Mouse (Mus musculus) embryonic stem cell, embryonic (primary cell): ENCODE results near the gene Col4a2.

Experiments
- CTCF ChIA-PET, 4 experiments: fragments of 300-600 bp in 2 of 4; fragments of 350-600 bp in 2 of 4; sonication (Branson Sonifier 250); formaldehyde crosslinking; loops; one replicate each; lab custom pipeline; 2022; ENCODE audit warnings: inconsistent platforms in 2 of 4; lab: Charles Lee
- POLR2A ChIA-PET, 4 experiments: fragments of 300-600 bp in 2 of 4; fragments of 350-600 bp in 2 of 4; sonication (Branson Sonifier 250); formaldehyde crosslinking; loops; one replicate each; lab custom pipeline; 2022; ENCODE audit warnings: antibody characterized with exemption in 4 of 4, inconsistent platforms in 1 of 4; lab: Charles Lee

Gene Col4a2

DNA sequence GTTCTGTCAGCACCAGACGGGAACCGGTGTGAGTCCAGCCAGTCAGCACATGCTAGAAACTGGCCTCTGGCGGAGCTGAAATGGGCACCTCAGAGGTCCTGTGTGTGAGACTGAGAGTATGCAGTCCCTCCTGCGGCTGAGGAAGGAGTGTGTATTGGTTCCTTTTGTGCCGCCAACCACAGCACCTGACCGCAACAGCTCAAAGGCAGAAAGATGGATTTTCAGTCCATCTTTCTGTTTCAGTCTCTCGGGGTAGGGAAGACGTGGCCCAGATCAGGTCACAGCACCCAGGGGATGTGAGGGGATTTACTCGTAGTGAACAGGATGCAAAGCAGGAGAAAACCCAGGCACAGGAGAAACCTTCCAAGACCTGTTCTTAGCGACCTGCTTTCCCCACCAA is 25.0 kb downstream of the Col4a2 start:
- ChIA-PET POLR2A (interaction anchor here in 1 of 4 experiments (1.3 kb wide), 1 partner anchor 11 kb away, joined by 3 read pairs; no protein-coding TSS in a partner anchor), CTCF (interaction anchor here in 1 of 4 experiments (0.6 kb wide), 1 partner anchor 45 kb away, joined by 3 read pairs; no protein-coding TSS in a partner anchor)

DNA sequence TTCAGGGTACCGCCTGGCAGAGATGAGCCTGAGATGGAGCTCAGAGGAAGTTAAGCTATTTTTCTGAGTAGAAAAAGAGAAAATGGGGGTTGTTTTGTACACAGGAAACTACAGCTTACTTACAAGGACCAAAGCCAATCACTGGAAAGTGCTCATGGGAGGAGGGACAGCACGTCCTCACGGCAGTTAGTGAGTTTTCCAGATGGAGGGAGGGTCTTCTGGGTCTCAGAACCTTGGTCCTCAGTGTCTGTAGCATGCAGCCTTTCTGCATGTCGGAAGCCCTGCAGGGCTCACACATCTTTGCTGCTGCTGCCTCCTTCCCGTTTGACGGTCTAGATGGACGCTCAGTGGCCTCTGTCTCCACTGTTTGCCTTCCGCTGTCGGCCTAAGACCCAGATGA is 25.9 kb downstream of the Col4a2 start:
- ChIA-PET POLR2A (interaction anchor here in 1 of 4 experiments (0.5 kb wide), 1 partner anchor 31 kb away, joined by 5 read pairs; no protein-coding TSS in a partner anchor), CTCF (interaction anchor here in 1 of 4 experiments (0.7 kb wide), 1 partner anchor 165 kb away, joined by 3 read pairs; no protein-coding TSS in a partner anchor)

DNA sequence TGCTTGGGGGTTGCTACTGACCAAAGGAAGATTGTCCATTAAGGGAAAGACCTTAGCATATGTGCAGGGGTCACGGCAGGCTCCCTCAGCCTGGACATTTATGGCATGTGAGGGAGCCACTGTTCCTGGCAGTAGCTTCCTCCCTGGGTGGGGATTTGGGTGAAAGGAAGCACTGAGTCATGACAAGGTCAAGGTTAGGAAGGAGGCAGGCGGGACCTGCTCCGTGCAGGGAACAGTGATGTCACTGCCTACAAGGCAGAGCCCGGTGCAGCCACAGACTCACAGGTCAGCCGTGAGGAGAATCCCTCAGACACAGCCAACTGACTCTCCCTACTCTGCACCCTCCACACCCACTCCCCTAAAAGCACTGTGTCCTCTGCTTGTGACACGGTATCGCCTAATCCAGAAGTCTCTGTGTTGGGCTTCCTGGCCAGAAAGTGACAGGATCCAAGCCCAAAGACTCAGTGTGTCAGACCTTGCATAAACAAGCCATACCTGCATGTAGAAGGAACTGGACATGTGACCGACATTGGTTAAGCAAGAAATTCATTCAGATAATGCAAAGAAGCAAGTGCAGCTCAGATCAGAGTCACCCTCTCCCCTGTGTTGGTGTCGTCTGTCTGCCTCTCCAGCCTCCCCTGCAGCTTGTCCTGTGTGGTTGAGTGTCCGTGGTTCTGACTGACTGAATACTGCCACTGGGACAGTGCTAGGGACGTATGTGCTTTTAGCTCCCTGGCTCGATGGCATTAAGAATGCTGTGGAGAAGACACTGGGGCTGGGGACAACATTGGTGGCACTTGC is 27.9 kb downstream of the Col4a2 start:
- POLR2A ChIA-PET: interaction anchor here in 1 of 4 experiments (2.6 kb wide), 1 partner anchor 28 kb away, joined by 6 read pairs; the partner anchor contains the start of genes Col4a1 and Col4a2
- CTCF ChIA-PET: interaction anchor here in 1 of 4 experiments (0.6 to 1.0 kb wide), 2 partner anchors 15 to 125 kb away, joined by 3 read pairs; no protein-coding TSS in a partner anchor

DNA sequence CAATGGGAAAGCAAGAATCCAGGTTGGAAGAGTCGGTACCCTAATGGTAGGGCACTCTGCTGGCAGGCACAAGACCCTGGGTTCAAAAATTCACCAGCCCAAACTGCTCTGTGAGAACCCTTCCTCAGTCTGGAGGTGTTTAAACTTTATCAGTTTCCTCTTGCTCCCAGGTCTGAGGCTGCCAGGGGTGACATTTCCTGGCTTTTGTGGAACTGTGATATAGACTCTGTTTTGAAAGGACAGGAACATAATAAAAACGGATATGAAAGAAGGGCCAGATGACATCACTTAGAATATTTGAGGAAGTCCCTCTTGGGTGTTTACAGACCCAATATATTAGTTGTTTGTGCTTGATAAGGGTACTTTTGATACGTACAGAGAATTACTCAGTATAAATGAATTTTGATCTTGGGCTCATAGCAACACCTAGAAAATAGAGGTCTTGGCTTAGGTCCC is 28.5 kb downstream of the Col4a2 start:
- ChIA-PET CTCF (no interaction called here), POLR2A (interaction anchor here in 1 of 4 experiments (2.6 kb wide), 1 partner anchor 28 kb away, joined by 6 read pairs; the partner anchor contains the start of genes Col4a1 and Col4a2)

DNA sequence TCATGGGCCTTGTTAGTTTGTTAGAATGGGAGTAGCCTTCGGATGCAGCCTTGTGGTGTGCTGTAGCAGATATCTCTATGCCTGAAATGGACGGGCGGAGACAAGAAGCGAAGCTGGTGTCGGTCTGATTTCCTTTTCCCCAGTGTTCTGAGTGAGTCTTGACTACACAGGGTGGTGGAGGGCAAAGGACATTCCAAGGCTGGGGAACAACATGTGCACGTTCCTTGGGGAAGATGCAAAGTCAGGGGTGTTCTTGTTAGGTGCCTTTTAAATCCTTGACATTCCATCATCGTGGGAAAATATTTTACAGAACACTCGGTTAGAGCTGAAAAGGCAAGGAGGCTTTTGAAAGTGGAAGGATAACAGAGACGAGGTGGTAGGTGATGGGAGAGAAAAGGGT is 31.9 kb downstream of the Col4a2 start:
- ChIA-PET POLR2A (interaction anchor here in 2 of 4 experiments (0.9 to 1.6 kb wide), 3 partner anchors 29 to 32 kb away, joined by 3 to 8 read pairs (median 4); partner anchors contain the start of genes Col4a1 (in 2 of the 2) and Col4a2 (in 2 of the 2)), CTCF (interaction anchor here in 1 of 4 experiments (1.7 kb wide), 1 partner anchor 77 kb away, joined by 3 read pairs; no protein-coding TSS in a partner anchor)

DNA sequence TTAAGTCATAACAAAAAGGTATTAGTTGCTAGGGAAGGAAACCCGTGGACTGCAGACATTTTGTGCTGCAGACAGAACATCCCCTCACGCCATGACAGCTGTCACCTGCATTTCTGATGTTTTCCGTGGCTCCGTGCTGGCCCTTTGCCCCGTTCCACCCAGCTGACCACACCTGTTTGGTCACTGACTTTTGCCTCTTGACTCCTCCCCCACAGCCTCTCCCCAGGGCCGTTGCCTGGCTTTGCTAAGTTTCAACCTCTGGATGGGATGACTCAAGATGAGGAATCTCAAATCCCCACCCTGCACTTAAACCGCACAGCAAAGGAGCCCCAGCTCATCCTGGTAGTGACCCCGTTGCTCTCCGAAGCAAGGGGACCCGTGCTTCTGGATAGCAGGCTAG is 33.6 kb downstream of the Col4a2 start:
- CTCF ChIA-PET: no interaction called here
- POLR2A ChIA-PET: interaction anchor here in 1 of 4 experiments (2.0 kb wide), 1 partner anchor 209 kb away, joined by 4 read pairs; the partner anchor contains the start of gene Ing1

DNA sequence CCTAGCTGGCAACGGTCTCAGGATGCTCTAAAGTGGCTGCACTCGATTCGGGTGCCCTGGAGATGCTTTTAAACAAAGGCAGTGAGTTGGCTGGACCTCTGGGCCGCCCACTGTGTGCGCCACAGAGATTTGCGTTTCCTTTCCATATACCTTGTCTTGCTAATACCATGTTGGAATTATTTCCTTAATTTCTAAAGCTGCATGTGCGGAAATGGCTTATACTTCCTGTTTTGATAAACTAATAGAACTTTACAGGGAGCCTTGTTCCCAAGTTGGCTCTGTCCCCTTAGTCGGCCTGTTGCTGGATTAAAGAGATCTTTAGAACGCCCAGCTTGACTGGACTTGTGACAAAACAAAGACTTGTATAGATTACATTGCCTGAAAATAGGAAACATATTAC is 35.1 kb downstream of the Col4a2 start:
- ChIA-PET POLR2A (interaction anchor here in 1 of 4 experiments (2.0 kb wide), 1 partner anchor 208 kb away, joined by 4 read pairs; the partner anchor contains the start of gene Ing1), CTCF (no interaction called here)

DNA sequence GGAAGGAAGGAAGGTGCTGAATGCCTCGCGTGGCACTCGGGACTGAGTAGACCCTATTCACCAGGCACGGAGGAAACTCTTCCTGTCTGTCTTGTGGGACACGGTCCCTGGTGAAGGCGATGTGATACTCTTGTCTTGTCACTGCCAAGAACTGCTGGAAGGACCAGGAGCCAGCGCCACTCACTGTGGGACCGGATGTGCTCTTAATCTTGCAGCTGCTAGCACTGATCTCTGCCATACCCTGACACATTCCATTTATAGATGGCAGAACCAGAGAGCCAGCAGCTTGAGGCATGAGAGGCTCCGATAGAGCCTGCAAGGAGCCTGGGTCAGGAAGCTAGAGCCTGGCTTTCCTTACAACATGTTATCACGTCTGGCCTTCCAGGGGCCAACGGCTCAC is 36.0 kb downstream of the Col4a2 start:
- POLR2A ChIA-PET: no interaction called here
- CTCF ChIA-PET: no interaction called here

DNA sequence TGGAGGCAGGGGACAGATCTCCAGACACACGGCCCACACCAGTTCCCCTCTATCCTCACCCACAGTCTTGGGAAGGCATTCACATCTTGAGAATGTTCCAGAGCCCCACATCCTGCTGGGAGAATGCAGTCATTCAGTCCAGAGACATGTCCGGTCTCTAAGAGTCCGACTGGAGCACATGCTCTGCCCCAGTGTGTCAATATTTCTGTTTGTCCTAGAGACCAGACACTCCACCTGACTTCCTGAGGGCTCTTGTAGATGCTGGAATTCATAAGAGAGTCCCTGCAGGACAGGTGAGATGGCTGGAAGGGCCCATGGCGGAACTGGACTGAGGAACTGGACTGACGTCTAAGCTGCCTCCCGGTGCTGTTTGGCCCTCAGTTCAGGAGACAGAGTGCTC is 38.8 kb downstream of the Col4a2 start:
- CTCF ChIA-PET: no interaction called here

DNA sequence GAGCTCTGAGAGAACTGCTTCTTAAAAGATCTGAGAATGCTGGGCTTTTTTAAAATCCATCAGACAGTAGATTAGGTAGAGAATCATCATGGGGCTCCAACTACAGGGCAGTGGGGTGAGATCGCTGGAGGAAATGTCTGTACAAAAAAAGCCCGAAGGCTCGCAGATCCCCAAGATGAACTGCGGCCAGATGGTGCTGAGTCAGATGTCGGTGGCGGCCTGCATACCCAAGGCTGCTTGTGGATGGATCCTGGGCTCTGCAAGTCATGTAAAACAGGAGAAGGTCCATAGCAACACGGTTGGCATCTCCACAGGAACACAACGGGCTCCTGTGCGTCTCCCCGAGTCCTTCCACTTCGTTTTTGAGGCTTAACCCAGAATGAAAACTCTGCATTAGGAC is 39.9 kb downstream of the Col4a2 start:
- ChIA-PET CTCF (interaction anchor here in 1 of 4 experiments (1.0 kb wide), 1 partner anchor 41 kb away, joined by 3 read pairs; no protein-coding TSS in a partner anchor), POLR2A (interaction anchor here in 1 of 4 experiments (1.0 kb wide), 1 partner anchor 10 kb away, joined by 3 read pairs; no protein-coding TSS in a partner anchor)

More for the DNA sequence above, 38.8 kb downstream of the Col4a2 start:
- POLR2A ChIA-PET: no interaction called here

DNA sequence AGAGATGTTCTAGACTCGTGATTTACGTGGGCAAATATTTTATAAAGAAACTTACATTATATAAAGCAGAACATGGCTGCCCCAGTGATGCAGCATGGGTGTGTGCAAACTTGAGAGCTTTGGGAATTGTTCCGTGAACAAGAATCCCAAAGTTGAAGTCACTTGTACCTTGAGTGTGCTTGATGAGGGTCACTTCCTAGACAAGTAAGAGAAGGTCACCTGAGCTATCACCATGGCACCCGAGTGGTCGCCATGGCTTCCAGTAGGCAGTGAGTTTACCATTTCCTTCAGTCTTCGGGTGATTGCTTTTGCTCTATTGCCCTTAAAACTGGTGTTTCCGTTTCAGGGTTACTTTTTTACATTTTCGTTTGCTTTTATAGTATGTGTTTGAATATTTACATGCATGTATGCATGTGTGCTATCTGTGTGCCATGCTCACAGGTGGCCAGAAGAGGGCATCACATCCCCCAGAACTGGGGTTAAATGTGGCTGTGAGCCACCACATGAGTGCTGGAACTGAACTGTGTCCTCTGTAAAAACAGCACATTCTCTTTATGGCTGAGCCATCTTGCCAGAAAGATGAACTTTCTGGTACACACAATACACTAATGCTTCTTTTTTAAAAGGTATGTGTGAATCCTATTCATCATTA is 42.3 kb downstream of the Col4a2 start:
- ChIA-PET CTCF (interaction anchor here (0.5 to 1.3 kb wide), 7 partner anchors 20 to 288 kb away, joined by 3 to 6 read pairs (median 3); no protein-coding TSS in a partner anchor), POLR2A (interaction anchor here in 1 of 4 experiments (0.6 kb wide), 1 partner anchor 28 kb away, joined by 3 read pairs; no protein-coding TSS in a partner anchor)

DNA sequence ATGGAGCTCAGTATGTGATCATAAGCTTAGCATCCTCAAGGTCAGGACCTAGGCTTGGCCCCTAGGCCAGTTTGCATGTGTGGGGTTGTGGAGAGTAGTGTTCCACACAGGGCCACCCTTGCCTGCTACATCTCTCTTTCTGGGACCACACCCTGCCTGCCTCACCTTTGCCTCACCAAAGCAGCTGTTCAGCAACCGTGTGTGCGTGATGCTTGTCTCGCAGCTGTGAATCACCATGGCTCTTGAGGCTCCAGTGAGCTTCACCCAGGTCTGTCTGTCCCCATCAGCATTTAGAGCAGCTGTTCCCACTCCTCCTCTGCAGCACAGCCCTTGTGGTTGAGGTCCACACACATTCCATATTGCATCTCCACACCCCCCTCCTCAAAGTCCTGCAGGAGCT is 43.3 kb downstream of the Col4a2 start:
- ChIA-PET POLR2A (no interaction called here), CTCF (interaction anchor here in 2 of 4 experiments (1.1 to 1.3 kb wide), 3 partner anchors 16 to 21 kb away, joined by 3 read pairs; no protein-coding TSS in a partner anchor)

DNA sequence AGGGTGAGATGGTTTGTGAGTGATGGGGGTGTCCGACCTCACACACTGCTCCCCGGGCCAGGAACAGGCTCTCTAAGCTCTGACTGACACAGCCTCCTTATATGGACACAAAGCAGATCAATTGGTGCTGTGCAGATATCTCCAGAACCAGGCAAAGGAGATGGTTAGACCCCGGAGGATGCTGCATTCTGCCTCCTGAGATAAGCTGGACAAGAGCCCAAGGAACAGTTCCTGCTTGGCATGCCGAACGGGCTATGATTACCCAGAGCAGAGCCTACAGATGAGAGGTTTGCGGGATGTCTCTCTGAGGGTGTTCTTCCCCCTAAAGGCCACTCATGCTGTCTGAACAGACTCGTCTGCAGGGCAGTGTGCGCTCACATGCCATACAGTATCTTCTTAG is 44.2 kb downstream of the Col4a2 start:
- CTCF ChIA-PET: interaction anchor here in 2 of 4 experiments (0.7 to 1.3 kb wide), 3 partner anchors 17 to 65 kb away, joined by 3 read pairs; no protein-coding TSS in a partner anchor
- POLR2A ChIA-PET: no interaction called here

DNA sequence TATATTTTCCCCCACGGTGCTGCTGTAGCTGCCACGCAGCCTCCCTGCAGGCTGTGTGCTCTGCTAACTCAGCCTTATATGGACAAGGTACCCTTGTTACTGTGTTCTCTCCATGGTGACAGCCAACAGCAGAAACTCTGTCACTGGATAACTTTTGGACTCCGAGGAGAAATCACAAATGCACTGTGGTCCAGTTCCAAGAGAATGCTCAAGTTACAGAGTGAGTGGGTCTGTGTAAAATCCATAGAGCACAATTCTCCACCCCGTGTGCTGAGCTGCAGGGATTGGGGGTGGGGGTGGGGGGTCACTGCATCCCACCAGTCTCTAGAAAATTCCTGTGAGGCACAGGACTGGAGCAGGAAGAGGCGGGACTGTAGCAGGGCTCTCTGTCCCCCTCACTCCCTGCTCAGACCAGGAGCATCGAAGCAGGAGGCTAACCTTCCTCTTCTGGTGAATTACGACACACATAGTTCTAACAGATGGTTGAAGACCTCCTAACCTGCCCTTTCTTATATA is 45.4 kb downstream of the Col4a2 start:
- CTCF ChIA-PET: no interaction called here
- POLR2A ChIA-PET: no interaction called here

DNA sequence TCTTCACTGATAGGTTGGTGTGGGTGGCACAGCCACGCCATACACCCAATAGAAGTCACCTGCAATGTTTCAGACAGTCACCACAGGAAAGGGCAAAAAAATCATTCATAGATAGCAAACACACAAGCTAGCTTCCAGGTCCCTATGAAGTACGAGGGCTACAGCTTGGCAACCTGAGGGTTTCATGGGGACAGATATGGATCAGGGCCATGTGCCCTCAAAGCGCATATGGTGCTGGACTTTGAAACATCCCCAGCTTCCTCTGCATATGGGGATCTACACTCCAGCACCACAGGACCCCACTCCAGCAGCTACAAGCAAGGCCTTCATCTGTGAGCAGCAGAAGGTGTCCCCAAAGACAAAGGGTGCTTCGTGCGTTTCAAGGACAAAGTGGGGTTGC is 47.2 kb downstream of the Col4a2 start:
- POLR2A ChIA-PET: interaction anchor here in 1 of 4 experiments (1.1 kb wide), 1 partner anchor 47 kb away, joined by 3 read pairs; no protein-coding TSS in a partner anchor
- CTCF ChIA-PET: interaction anchor here in 1 of 4 experiments (0.6 to 1.7 kb wide), 2 partner anchors 107 to 864 kb away, joined by 4 to 5 read pairs; no protein-coding TSS in a partner anchor

DNA sequence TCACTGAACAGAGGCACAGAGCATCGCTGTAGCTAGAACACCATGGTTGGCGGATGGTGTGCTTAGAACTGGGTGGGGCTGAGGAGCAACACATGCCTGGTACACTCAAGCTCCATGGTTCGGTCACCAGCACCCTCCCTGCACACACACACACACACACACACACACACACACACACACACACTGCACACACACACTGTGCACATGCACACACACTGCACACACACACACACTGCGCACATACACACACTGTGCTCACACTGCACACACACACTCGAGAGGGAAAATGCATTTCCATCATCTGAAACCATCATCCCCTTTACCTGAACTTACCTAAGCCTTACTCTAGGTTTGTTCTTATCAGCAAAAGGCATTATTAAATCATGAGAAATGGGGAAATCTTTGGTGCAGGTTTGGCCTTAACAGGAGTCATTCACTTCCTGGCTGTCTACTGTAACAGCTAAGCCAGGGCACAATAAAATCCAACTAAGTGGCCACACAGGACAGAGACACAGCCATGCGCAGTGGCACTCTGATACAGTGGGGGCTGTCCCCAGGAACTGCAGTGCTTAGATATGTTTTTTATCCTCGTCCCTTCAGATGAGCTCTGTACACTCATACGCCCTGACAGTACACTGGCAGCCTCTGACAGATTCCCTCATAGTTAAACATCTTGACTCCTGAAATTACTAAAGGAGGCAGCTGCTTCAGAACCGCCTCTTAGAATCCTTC is 49.1 kb downstream of the Col4a2 start:
- CTCF ChIA-PET: interaction anchor here in 3 of 4 experiments (0.7 to 1.7 kb wide), 3 partner anchors 108 to 382 kb away, joined by 3 to 5 read pairs (median 3); no protein-coding TSS in a partner anchor
- POLR2A ChIA-PET: interaction anchor here in 1 of 4 experiments (0.9 to 1.3 kb wide), 3 partner anchors 9 to 17 kb away, joined by 3 read pairs; no protein-coding TSS in a partner anchor
